Mouse (Mus musculus) large intestine, adult 2 months (tissue): ENCODE results near the gene Zkscan17. TPM values are rescaled to one million over a fixed set of nuclear protein-coding genes. Genes with fewer than 3 reads are reported as not detected.

ENCODE experiments used
- DNase-seq: peaks from one replicate; pipeline ENCODE4 v3.0.0-alpha.2; 2012; ENCODE audit warnings: low read depth, low spot score
- WGBS: fragments of 180-500 bp; shearing (Covaris S2); methylation state at CpG from one replicate; pipeline ENCODE4 v1.1.7; 2018; 5-methylcytosine and 5-hydroxymethylcytosine counted together
- polyA plus RNA-seq: library from polyadenylated mRNA; depleted of rRNA; stranded (reverse); fragments of >200 nt; gene quantifications from 2 replicates; pipeline ENCODE4 v1.2.3, GENCODE M21; 2012; rRNA removed

Gene Zkscan17
- polyA plus RNA-seq, 1 experiment: 6.6 TPM

GRCm38 (mm10) chr11:59471413-59472325, 54.9 kb downstream of the Zkscan17 start:
- no peak for DNase-seq

DNA sequence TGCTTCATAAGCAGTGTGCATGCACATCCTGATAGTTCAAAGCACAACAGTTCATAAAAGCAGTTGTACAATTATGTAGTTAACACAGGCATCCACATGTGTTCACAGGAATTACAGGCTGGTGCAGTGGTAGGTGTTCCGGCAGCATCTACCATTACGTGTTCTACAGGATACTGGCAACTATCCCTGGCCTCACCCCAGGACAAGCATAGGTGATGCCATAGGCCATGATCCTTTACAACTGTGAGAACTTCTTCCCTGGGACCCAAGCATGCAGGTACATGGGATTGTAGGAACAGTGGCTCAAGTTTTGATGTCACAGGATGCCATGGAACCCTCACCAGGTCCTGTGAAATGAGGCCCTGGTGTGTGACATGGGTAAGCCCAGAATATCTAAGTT, 66.1 kb downstream of the Zkscan17 start:
- 97% methylated on average over 2 of the region's 2 CpGs for WGBS
- no peak for DNase-seq

More at GRCm38 (mm10) chr11:59471413-59472325, 54.9 kb downstream of the Zkscan17 start:
- WGBS: 3% methylated on average over 37 of the region's 37 CpGs

- no peak for DNase-seq
- WGBS: 40% methylated on average over 5 of the region's 5 CpGs
These were observed 67.6 kb downstream of the Zkscan17 start for GRCm38 (mm10) chr11:59458973-59459372.

- DNase-seq: no peak
- 96% methylated on average over 2 of the region's 2 CpGs for WGBS
These were observed 69.7 kb downstream of the Zkscan17 start for GRCm38 (mm10) chr11:59456891-59457290.

GRCm38 (mm10) chr11:59456346-59456745, 70.2 kb downstream of the Zkscan17 start:
- no peak for DNase-seq
- 93% methylated on average over 2 of the region's 2 CpGs for WGBS

DNA sequence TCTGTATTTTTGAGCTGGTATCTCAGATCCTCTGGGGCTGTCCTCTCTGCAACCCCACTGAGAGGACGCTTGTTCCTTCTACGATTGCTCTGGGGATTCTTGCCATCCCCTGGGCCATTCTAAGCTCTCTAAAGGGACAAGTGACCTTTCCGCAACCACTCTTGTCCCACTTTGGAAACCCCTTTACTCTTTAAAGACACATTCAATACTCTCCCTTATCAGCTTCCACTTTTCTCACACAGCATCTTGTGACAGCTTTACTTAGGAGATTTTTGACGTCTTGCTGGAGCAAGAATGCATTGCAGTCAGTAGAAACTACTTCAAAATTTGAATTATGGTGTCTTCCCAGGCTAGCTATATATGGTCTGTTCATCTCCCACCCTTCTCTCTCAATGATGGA, 75.5 kb downstream of the Zkscan17 start, which contains the start of gene Snap47:
TSS of gene Snap47 (minus strand) at position 101 of the 400 bp plus-strand sequence.
- DNase-seq: no peak
- WGBS: 76% methylated on average over 4 of the region's 4 CpGs

GRCm38 (mm10) chr11:59450230-59450771, 76.2 kb downstream of the Zkscan17 start:
- 1% methylated on average over 38 of the region's 38 CpGs for WGBS

GRCm38 (mm10) chr11:59449741-59450229, 76.8 kb downstream of the Zkscan17 start, which contains the start of gene Jmjd4:
Gene Jmjd4 (plus strand): TSS chr11:59450045.
- WGBS: under 1% methylated on average over 37 of the region's 40 CpGs
- DNase-seq: peak; percentile 64

More at GRCm38 (mm10) chr11:59450230-59450771, 76.2 kb downstream of the Zkscan17 start:
- no peak for DNase-seq

DNA sequence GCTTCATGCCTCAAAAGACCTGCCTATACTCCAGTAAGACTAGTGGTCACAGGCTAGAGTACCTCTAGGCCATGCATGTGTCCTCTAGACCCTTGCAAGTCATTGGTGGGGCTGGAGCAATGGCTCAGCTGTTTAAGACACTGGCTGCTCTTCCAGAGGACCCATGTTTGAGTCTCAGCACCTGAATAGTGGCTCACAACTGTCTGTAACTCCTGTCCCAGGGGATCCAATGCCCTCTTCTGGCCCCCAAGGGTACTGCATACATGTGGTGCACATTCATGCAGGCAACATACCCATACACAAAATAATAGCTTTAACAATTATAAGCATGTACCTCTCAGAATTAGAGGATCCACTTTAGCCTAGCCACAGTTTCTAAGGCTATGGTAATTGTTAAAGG, 83.4 kb downstream of the Zkscan17 start:
- no peak for DNase-seq

- DNase-seq: no peak
- WGBS: 91% methylated on average over 12 of the region's 12 CpGs
These were observed 88.6 kb downstream of the Zkscan17 start for GRCm38 (mm10) chr11:59437954-59438353.

Other genes with a start within 250 kb of the Zkscan17 start
- not detected in 2 replicates for gene Wnt3a, start 236.0 kb downstream of the Zkscan17 start, polyA plus RNA-seq
- gene Wnt9a, start 219.8 kb downstream of the Zkscan17 start, polyA plus RNA-seq: 1.0 and 1.4 TPM in 2 replicates
- gene Prss38, start 151.1 kb downstream of the Zkscan17 start, polyA plus RNA-seq: not detected in 2 replicates
- 3.8 and 4.9 TPM in 2 replicates for gene Jmjd4, start 76.7 kb downstream of the Zkscan17 start, polyA plus RNA-seq
- 21.6 and 21.7 TPM in 2 replicates for gene Snap47, start 75.6 kb downstream of the Zkscan17 start, polyA plus RNA-seq
- gene Zfp867, start 54.3 kb downstream of the Zkscan17 start, polyA plus RNA-seq: 0.46 and 0.48 TPM in 2 replicates
- gene Nlrp3, start 14.8 kb upstream of the Zkscan17 start, polyA plus RNA-seq: 0.30 and 0.43 TPM in 2 replicates
- gene Olfr222, start 49.5 kb upstream of the Zkscan17 start, polyA plus RNA-seq: not detected in 2 replicates
- gene Olfr223, start 66.5 kb upstream of the Zkscan17 start, polyA plus RNA-seq: not detected in 2 replicates
- gene Mprip, start 134.6 kb upstream of the Zkscan17 start, polyA plus RNA-seq: 59.1 and 72.2 TPM in 2 replicates